Mouse (Mus musculus) brown adipose tissue, adult 24 weeks (tissue): ENCODE results near the gene Nfkbie. TPM values are rescaled to one million over a fixed set of nuclear protein-coding genes. Genes with fewer than 3 reads are reported as not detected.

Experiments
- H3K27ac ChIP-seq: fragments of 200-500 bp; replicated peaks from 2 replicates; pipeline ENCODE4 v1.5.1; 2012; ENCODE audit warnings: low read depth, mild to moderate bottlenecking, low read length
- H3K4me1 ChIP-seq: fragments of 200-500 bp; 2 replicates; pipeline ENCODE4 v1.6.1; 2012; ENCODE audit warnings: low read length, mixed read lengths; ENCODE audit not compliant: control insufficient read depth, insufficient read depth, insufficient read length
- H3K4me3 ChIP-seq: fragments of 200-500 bp; 2 replicates; pipeline ENCODE4 v1.5.1; 2012; ENCODE audit warnings: low read depth, mild to moderate bottlenecking, low read length, moderate library complexity; ENCODE audit not compliant: insufficient read depth
- polyA plus RNA-seq: library from polyadenylated mRNA; stranded (reverse); fragments of >200 nt; gene quantifications from 2 replicates; pipeline ENCODE4 v1.2.4, GENCODE M21; 2012; ENCODE audit not compliant: missing spikeins, insufficient read depth, insufficient read length

The Nfkbie gene
- polyA plus RNA-seq, 1 experiment: 1.4 TPM

- Histone ChIP-seq H3K4me1 (peaks cover 50% of the 10 kb centered on the region), H3K27ac (peak overlapping the region; percentile 66), H3K4me3 (peak overlapping the region; percentile 34)
Observed at GRCm38 (mm10) chr17:45591701-45592605, 36.5 kb downstream of the Nfkbie start.

GRCm38 (mm10) chr17:45592606-45593431 lies 37.3 kb downstream of the Nfkbie start:
- H3K27ac ChIP-seq: peak overlapping the region; percentile 75
- H3K4me3 ChIP-seq: peak overlapping the region; percentile 62
- H3K4me1 ChIP-seq: peaks cover 50% of the 10 kb centered on the region

GRCm38 (mm10) chr17:45593479-45593878 lies 38.0 kb downstream of the Nfkbie start:
- Histone ChIP-seq H3K27ac (no peak overlapping the region), H3K4me1 (peaks cover 51% of the 10 kb centered on the region), H3K4me3 (peak overlapping the region; percentile 62)

- no peak overlapping the region for H3K27ac ChIP-seq
- peaks cover 46% of the 10 kb centered on the region for H3K4me1 ChIP-seq
- peak overlapping the region; percentile 62 for H3K4me3 ChIP-seq
Observed at GRCm38 (mm10) chr17:45594195-45594594, 38.7 kb downstream of the Nfkbie start.

- peak overlapping the region; percentile 62 for H3K4me3 ChIP-seq
- H3K27ac ChIP-seq: peak overlapping the region; percentile 31; the same call in 1 of the 2 replicates
- H3K4me1 ChIP-seq: peaks cover 42% of the 10 kb centered on the region
Observed at GRCm38 (mm10) chr17:45594881-45595735, 39.6 kb downstream of the Nfkbie start.

GRCm38 (mm10) chr17:45595736-45596390 lies 40.4 kb downstream of the Nfkbie start:
- Histone ChIP-seq H3K4me3 (peak overlapping the region; percentile 62), H3K4me1 (peaks cover 37% of the 10 kb centered on the region), H3K27ac (no peak overlapping the region)

GRCm38 (mm10) chr17:45596631-45597396 lies 41.3 kb downstream of the Nfkbie start:
- peak overlapping the region; percentile 58 for H3K27ac ChIP-seq
- H3K4me3 ChIP-seq: no peak overlapping the region
- H3K4me1 ChIP-seq: peaks cover 29% of the 10 kb centered on the region

GRCm38 (mm10) chr17:45597787-45598186 lies 42.3 kb downstream of the Nfkbie start:
- peak overlapping the region; percentile 27; the same call in 1 of the 2 replicates for H3K27ac ChIP-seq
- H3K4me1 ChIP-seq: peaks cover 23% of the 10 kb centered on the region
- no peak overlapping the region for H3K4me3 ChIP-seq

- H3K4me3 ChIP-seq: no peak overlapping the region
- peaks cover 18% of the 10 kb centered on the region for H3K4me1 ChIP-seq
- H3K27ac ChIP-seq: no peak overlapping the region
Observed at GRCm38 (mm10) chr17:45598376-45598775, 42.9 kb downstream of the Nfkbie start.

GRCm38 (mm10) chr17:45598891-45599290 lies 43.4 kb downstream of the Nfkbie start:
- H3K27ac ChIP-seq: no peak overlapping the region
- H3K4me1 ChIP-seq: peaks cover 12% of the 10 kb centered on the region
- no peak overlapping the region for H3K4me3 ChIP-seq

GRCm38 (mm10) chr17:45599446-45600242 lies 44.1 kb downstream of the Nfkbie start, which contains the start of gene Slc29a1:
Gene Slc29a1, minus strand, starts transcription at chr17:45599606.
- H3K4me1 ChIP-seq: peaks cover 8% of the 10 kb centered on the region; the same call in 1 of the 2 replicates
- H3K4me3 ChIP-seq: peak within 1 kb of the TSS; percentile 52
- no peak within 1 kb of the TSS for H3K27ac ChIP-seq

GRCm38 (mm10) chr17:45600267-45600666 lies 44.8 kb downstream of the Nfkbie start:
- Histone ChIP-seq H3K4me1 (peaks cover 8% of the 10 kb centered on the region; the same call in 1 of the 2 replicates), H3K27ac (no peak overlapping the region), H3K4me3 (no peak overlapping the region)

GRCm38 (mm10) chr17:45601325-45601724 lies 45.8 kb downstream of the Nfkbie start:
- Histone ChIP-seq H3K27ac (no peak overlapping the region), H3K4me3 (no peak overlapping the region), H3K4me1 (peaks cover 8% of the 10 kb centered on the region; the same call in 1 of the 2 replicates)
